Mouse (Mus musculus): ENCODE results near the gene Sox10.

GRCm38 (mm10) chr15:79108421-79109320 is 56.4 kb downstream of the Sox10 start, which contains the start of gene Micall1:
- TF ChIP-seq POLR2A (IDR thresholded peaks at IDR 0.05; ENCODE audit: borderline replicate concordance, extremely low read depth, insufficient read depth, insufficient read length, poor library complexity, severe bottlenecking), result peak; percentile 29; the same call in 1 of the 2 replicates
- TF ChIP-seq CTCF (IDR thresholded peaks at IDR 0.05; ENCODE audit: borderline replicate concordance, extremely low read depth, insufficient read depth, insufficient read length), result no peak
